Mouse (Mus musculus) stomach, embryonic 15.5 days (tissue): ENCODE data around the gene Sgce. TPM values are rescaled to one million over a fixed set of nuclear protein-coding genes. Genes with fewer than 3 reads are reported as not detected.

ENCODE experiments used
- ATAC-seq: fragments of 200-750 bp; cut with Nextera tagmentation; 2 replicates; pipeline ENCODE4 v1.8.0; 2017; ENCODE audit warnings: low read depth, moderate number of reproducible peaks, moderate TSS enrichment; ENCODE audit not compliant: insufficient read depth, low FRiP score
- H3K27ac ChIP-seq: fragments of 300-500 bp; sonication (generic); 2 replicates; pipeline ENCODE4 v1.5.1; 2015; ENCODE audit warnings: mild to moderate bottlenecking, inconsistent platforms
- H3K27me3 ChIP-seq: fragments of 300-500 bp; sonication (generic); replicated peaks from 2 replicates; pipeline ENCODE4 v1.6.1; 2015; ENCODE audit warnings: inconsistent platforms
- H3K36me3 ChIP-seq: fragments of 300-500 bp; sonication (generic); 2 replicates; pipeline ENCODE4 v1.6.1; 2015; ENCODE audit warnings: inconsistent platforms
- H3K4me1 ChIP-seq: fragments of 300-500 bp; sonication (generic); 2 replicates; pipeline ENCODE4 v1.6.1; 2015; ENCODE audit warnings: inconsistent platforms
- H3K4me2 ChIP-seq: fragments of 300-500 bp; sonication (generic); 2 replicates; pipeline ENCODE4 v1.6.1; 2015; ENCODE audit warnings: mild to moderate bottlenecking, inconsistent platforms
- H3K4me3 ChIP-seq: fragments of 300-500 bp; sonication (generic); replicated peaks from 2 replicates; pipeline ENCODE4 v1.5.1; 2015; ENCODE audit warnings: inconsistent platforms
- H3K9ac ChIP-seq: fragments of 300-500 bp; sonication (generic); 2 replicates; pipeline ENCODE4 v1.6.1; 2015; ENCODE audit warnings: inconsistent platforms
- H3K9me3 ChIP-seq: fragments of 300-500 bp; sonication (generic); 2 replicates; pipeline ENCODE4 v1.6.1; 2016; ENCODE audit warnings: inconsistent platforms
- WGBS: fragments of 180-500 bp; shearing (Covaris S2); methylation state at CpG from one replicate; pipeline ENCODE4 v1.1.7; 2015; 5-methylcytosine and 5-hydroxymethylcytosine counted together
- polyA plus RNA-seq: library from polyadenylated mRNA; unstranded; fragments of >200 nt; fragmentation: Nextera tagmentation; extraction: Ambion mirVana; gene quantifications from 2 replicates; pipeline ENCODE4 v1.2.1, GENCODE M21; 2015

The Sgce gene
- polyA plus RNA-seq, 1 experiment from 2014 or later = 72.1 TPM

DNA sequence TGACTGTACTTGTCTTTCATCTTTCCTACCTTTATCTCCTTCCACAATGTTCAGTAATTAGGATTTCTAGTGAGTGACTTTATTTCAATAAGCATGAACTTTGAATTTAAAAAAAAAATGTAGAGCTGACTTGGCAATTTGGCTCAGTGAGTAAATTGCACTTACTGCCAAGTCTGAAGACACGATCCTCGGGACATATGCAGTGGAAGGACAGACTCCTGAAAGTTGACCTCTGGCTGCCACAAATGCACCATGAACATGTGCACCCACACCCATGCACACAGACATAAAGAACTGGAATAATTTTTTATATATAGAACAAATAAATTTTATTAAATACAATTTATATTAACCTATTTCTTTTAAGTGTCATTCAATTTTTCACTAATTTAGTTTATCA, 29.7 kb downstream of the Sgce start:
- no peak overlapping the region for H3K9ac ChIP-seq
- no peaks in the 10 kb centered on the region for H3K4me1 ChIP-seq
- no peaks in the 10 kb centered on the region for H3K36me3 ChIP-seq
- no peak overlapping the region for H3K27ac ChIP-seq
- ATAC-seq = no peak
- no peak overlapping the region for H3K4me2 ChIP-seq
- no peak overlapping the region for H3K4me3 ChIP-seq
- no peaks in the 10 kb centered on the region for H3K9me3 ChIP-seq
- 66% methylated on average over 2 of the region's 2 CpGs for WGBS
- H3K27me3 ChIP-seq = no peaks in the 10 kb centered on the region

GRCm38 (mm10) chr6:4716171-4716570, 30.8 kb downstream of the Sgce start:
- Histone ChIP-seq H3K27me3 (no peaks in the 10 kb centered on the region), H3K36me3 (no peaks in the 10 kb centered on the region), H3K9ac (no peak overlapping the region), H3K4me2 (no peak overlapping the region), H3K4me1 (no peaks in the 10 kb centered on the region), H3K9me3 (no peaks in the 10 kb centered on the region), H3K4me3 (no peak overlapping the region), H3K27ac (no peak overlapping the region)
- no peak for ATAC-seq
- WGBS = 96% methylated on average over 2 of the region's 2 CpGs

DNA sequence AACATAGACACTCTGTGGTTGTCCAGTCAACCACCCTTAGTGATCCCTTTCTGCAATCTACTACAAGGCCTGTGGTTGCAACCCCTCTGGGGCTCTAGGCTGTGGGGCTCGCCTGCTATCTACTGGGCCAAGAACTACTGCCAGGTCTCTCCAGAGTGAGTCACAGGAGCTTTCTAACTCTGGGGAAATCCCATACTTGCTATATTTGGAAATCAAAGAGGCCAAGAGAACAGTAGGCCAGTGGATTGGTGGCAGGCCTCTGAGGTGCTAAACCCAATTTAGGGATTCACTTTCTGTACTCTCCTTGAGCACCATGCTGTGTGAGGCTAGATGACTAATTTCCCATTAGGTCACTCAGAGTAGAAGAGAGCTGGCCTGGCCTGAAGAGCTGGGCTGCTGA, 38.0 kb downstream of the Sgce start:
- Histone ChIP-seq H3K27me3 (no peaks in the 10 kb centered on the region), H3K4me2 (no peak overlapping the region), H3K36me3 (no peaks in the 10 kb centered on the region), H3K9me3 (no peaks in the 10 kb centered on the region), H3K9ac (no peak overlapping the region), H3K27ac (no peak overlapping the region), H3K4me3 (no peak overlapping the region), H3K4me1 (no peaks in the 10 kb centered on the region)
- no peak for ATAC-seq
- WGBS = 88% methylated on average over 1 of the region's 1 CpGs

DNA sequence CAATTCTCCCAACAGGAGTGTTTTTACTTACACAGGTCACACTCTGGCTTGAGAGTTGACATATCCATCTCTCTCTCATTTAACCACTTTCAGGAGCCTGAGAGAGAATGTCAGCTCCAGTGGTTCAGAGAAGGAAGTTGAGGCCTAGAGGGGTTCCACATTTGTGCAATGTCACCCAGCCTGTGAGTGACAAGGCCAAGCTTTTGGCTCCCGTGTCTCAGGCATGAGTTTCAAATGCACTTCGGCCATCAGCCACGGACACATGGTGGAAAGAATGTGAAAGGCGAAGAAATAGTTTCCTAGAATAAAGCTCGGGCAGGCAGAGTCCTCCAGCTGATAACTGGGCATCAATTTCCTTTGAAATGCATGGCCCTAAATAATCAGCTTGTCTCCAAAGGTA, 40.6 kb downstream of the Sgce start:
- Histone ChIP-seq H3K9ac (no peak overlapping the region), H3K4me2 (no peak overlapping the region), H3K36me3 (no peaks in the 10 kb centered on the region), H3K27ac (no peak overlapping the region), H3K27me3 (no peaks in the 10 kb centered on the region), H3K4me3 (no peak overlapping the region), H3K9me3 (no peaks in the 10 kb centered on the region), H3K4me1 (no peaks in the 10 kb centered on the region)
- no peak for ATAC-seq
- 68% methylated on average over 5 of the region's 5 CpGs for WGBS

- no peak overlapping the region for H3K27ac ChIP-seq
- ATAC-seq = no peak
- no peak overlapping the region for H3K4me2 ChIP-seq
- H3K27me3 ChIP-seq = no peaks in the 10 kb centered on the region
- no peak overlapping the region for H3K4me3 ChIP-seq
- H3K9me3 ChIP-seq = no peaks in the 10 kb centered on the region
- 62% methylated on average over 7 of the region's 7 CpGs for WGBS
- H3K36me3 ChIP-seq = no peaks in the 10 kb centered on the region
- no peak overlapping the region for H3K9ac ChIP-seq
- no peaks in the 10 kb centered on the region for H3K4me1 ChIP-seq
Observed at GRCm38 (mm10) chr6:4703908-4704307, 43.1 kb downstream of the Sgce start.

GRCm38 (mm10) chr6:4701641-4702040, 45.4 kb downstream of the Sgce start:
- WGBS = 81% methylated on average over 8 of the region's 8 CpGs
- no peak for ATAC-seq
- H3K27ac ChIP-seq = no peak overlapping the region
- no peaks in the 10 kb centered on the region for H3K36me3 ChIP-seq
- H3K27me3 ChIP-seq = no peaks in the 10 kb centered on the region
- no peak overlapping the region for H3K4me3 ChIP-seq
- no peaks in the 10 kb centered on the region for H3K9me3 ChIP-seq
- no peak overlapping the region for H3K9ac ChIP-seq
- no peaks in the 10 kb centered on the region for H3K4me1 ChIP-seq
- no peak overlapping the region for H3K4me2 ChIP-seq

DNA sequence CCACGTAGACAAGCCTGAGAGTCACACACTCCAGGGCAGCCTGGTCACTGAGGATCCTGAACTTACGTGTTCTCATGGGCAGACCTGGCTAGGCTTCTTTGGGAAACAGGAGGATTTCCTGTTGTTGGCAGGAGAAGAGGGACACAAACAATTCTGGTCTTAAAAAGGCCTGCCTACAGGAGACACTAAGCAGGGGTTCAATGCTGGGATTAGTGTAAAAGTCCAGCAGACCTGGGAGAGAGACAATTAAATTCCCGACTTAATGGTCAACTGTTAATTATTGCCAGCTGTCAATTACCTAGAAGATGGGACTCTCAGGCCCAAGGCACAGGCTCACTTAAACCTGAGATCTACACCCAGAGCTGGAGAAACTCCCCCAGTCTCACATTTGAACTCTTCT, 51.2 kb downstream of the Sgce start:
- no peak for ATAC-seq
- Histone ChIP-seq H3K9ac (no peak overlapping the region), H3K9me3 (no peaks in the 10 kb centered on the region), H3K27ac (no peak overlapping the region), H3K4me3 (no peak overlapping the region), H3K36me3 (no peaks in the 10 kb centered on the region), H3K27me3 (no peaks in the 10 kb centered on the region), H3K4me1 (no peaks in the 10 kb centered on the region; the same call in 1 of the 2 replicates), H3K4me2 (no peak overlapping the region)
- WGBS = 74% methylated on average over 3 of the region's 3 CpGs

DNA sequence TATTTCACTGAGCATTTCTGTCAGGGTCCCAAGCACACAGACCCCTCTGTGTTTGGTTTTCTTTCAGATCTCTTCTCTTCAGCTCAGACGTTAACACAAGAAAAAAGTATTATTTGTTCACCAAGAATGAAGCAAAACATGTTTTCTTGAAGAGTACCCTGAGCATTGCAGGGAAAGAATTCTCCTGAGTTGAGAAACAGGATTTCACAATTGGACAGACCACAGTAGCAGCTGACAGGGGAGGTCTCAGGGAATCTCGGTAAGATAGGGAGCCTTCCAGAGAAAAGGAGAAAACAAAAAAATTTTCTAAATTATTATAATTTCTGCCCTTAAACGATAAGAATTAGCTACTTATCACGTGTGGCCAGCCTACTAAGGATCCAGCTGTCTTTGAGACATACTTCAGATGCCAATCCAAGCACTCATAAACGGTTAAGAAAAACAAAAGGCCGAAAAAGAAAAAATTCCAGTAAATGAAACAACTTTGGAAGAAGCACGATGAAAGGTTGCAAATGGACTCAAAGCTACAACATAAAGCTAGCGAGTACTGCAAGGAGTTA, 52.3 kb downstream of the Sgce start:
- Histone ChIP-seq H3K27ac (no peak overlapping the region), H3K27me3 (no peaks in the 10 kb centered on the region), H3K9ac (no peak overlapping the region), H3K4me1 (no peaks in the 10 kb centered on the region; the same call in 1 of the 2 replicates), H3K9me3 (no peaks in the 10 kb centered on the region), H3K36me3 (no peaks in the 10 kb centered on the region), H3K4me2 (no peak overlapping the region), H3K4me3 (no peak overlapping the region)
- ATAC-seq = no peak
- 46% methylated on average over 8 of the region's 8 CpGs for WGBS

GRCm38 (mm10) chr6:4693544-4693943, 53.5 kb downstream of the Sgce start:
- no peaks in the 10 kb centered on the region for H3K27me3 ChIP-seq
- H3K36me3 ChIP-seq = no peaks in the 10 kb centered on the region
- ATAC-seq = no peak
- H3K9me3 ChIP-seq = no peaks in the 10 kb centered on the region
- no peak overlapping the region for H3K4me3 ChIP-seq
- H3K9ac ChIP-seq = no peak overlapping the region
- no peak overlapping the region for H3K27ac ChIP-seq
- no peaks in the 10 kb centered on the region; the same call in 1 of the 2 replicates for H3K4me1 ChIP-seq
- no peak overlapping the region for H3K4me2 ChIP-seq
- WGBS = 47% methylated on average over 10 of the region's 10 CpGs

DNA sequence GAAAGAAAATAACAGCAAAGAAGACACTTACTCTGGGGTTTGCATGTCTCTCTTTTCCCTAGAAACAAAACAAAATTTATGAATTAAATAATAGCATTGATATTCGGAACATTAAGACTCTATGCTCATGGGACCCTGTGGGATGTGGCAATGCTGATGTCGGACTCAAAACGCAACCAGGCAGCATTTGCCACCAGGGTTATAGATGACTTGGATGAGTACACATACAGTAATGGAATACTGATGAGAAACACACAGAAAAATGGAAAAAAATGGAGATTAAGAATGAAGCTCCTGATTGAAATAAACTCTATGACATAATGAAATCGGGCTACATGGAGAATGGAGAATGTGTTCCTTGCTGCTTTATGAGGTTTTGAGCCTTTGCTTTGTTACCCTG, 56.6 kb downstream of the Sgce start:
- no peak overlapping the region for H3K9ac ChIP-seq
- H3K4me3 ChIP-seq = no peak overlapping the region
- H3K4me1 ChIP-seq = no peaks in the 10 kb centered on the region; the same call in 1 of the 2 replicates
- H3K4me2 ChIP-seq = no peak overlapping the region
- no peaks in the 10 kb centered on the region for H3K27me3 ChIP-seq
- H3K27ac ChIP-seq = no peak overlapping the region
- H3K9me3 ChIP-seq = no peaks in the 10 kb centered on the region
- WGBS = 92% methylated on average over 4 of the region's 4 CpGs
- H3K36me3 ChIP-seq = no peaks in the 10 kb centered on the region
- no peak for ATAC-seq

- 58% methylated on average over 10 of the region's 10 CpGs for WGBS
- ATAC-seq = no peak
Observed at GRCm38 (mm10) chr6:4684706-4685340, 62.2 kb downstream of the Sgce start.

DNA sequence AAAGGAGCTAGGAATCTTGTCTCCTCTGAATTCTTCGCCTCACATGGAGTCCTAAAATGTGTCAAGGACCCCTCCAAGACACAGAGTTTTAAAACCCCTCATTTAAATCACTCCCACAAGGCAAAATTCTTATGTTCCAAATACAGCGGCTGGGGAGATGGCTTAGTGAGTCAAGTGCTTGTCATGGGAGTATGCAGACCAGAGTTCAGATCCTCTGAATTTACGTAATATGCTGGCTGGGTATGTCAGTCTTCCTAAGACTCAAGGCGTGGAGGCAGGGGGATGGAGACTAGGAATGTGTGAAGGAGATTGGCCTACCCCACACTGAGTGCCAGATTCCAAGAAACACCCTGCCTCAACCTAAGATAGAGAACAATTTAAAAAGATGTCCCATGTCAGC, 66.4 kb downstream of the Sgce start:
- Histone ChIP-seq H3K4me2 (no peak overlapping the region), H3K36me3 (no peaks in the 10 kb centered on the region), H3K9me3 (no peaks in the 10 kb centered on the region), H3K4me1 (no peaks in the 10 kb centered on the region), H3K4me3 (no peak overlapping the region), H3K27ac (no peak overlapping the region), H3K27me3 (no peaks in the 10 kb centered on the region), H3K9ac (no peak overlapping the region)
- ATAC-seq = no peak
- WGBS = 85% methylated on average over 4 of the region's 4 CpGs

More at GRCm38 (mm10) chr6:4684706-4685340, 62.2 kb downstream of the Sgce start:
- no peaks in the 10 kb centered on the region for H3K27me3 ChIP-seq
- H3K36me3 ChIP-seq = no peaks in the 10 kb centered on the region
- no peaks in the 10 kb centered on the region for H3K9me3 ChIP-seq
- H3K4me1 ChIP-seq = no peaks in the 10 kb centered on the region
- no peak overlapping the region for H3K4me2 ChIP-seq
- no peak overlapping the region for H3K4me3 ChIP-seq
- H3K27ac ChIP-seq = no peak overlapping the region
- H3K9ac ChIP-seq = no peak overlapping the region

GRCm38 (mm10) chr6:4679981-4680380, 67.0 kb downstream of the Sgce start:
- no peaks in the 10 kb centered on the region for H3K4me1 ChIP-seq
- H3K9ac ChIP-seq = no peak overlapping the region
- no peaks in the 10 kb centered on the region for H3K36me3 ChIP-seq
- no peak overlapping the region for H3K4me2 ChIP-seq
- no peaks in the 10 kb centered on the region for H3K27me3 ChIP-seq
- H3K27ac ChIP-seq = no peak overlapping the region
- no peaks in the 10 kb centered on the region for H3K9me3 ChIP-seq
- WGBS = 85% methylated on average over 1 of the region's 1 CpGs
- no peak for ATAC-seq
- H3K4me3 ChIP-seq = no peak overlapping the region
